Mouse (Mus musculus) embryonic fibroblast, embryonic 13.5 days (primary cell): ENCODE data around the gene Mta3. TPM values are rescaled to one million over a fixed set of nuclear protein-coding genes. Genes with fewer than 3 reads are reported as not detected.
A peak's percentile ranks its signal among the peaks of the same experiment; 100 is the strongest.

Source experiments
- H3K27ac ChIP-seq: 2 replicates; pipeline ENCODE4 v1.5.1; 2012; ENCODE audit warnings: low read length, control low read depth, inconsistent platforms; ENCODE audit not compliant: insufficient read depth
- H3K4me1 ChIP-seq: 2 replicates; pipeline ENCODE4 v1.6.1; 2011; ENCODE audit warnings: low read length; ENCODE audit not compliant: control insufficient read depth, insufficient read depth
- H3K4me3 ChIP-seq: 2 replicates; pipeline ENCODE4 v1.5.1; 2011; ENCODE audit warnings: mild to moderate bottlenecking, control low read depth, low read length; ENCODE audit not compliant: insufficient read depth
- CTCF ChIP-seq: IDR thresholded peaks from 2 replicates; pipeline ENCODE4 v1.5.1; 2011; ENCODE audit warnings: mild to moderate bottlenecking, control low read depth, low read length, moderate library complexity, borderline replicate concordance; ENCODE audit not compliant: insufficient read depth
- POLR2A ChIP-seq: IDR thresholded peaks from 2 replicates; pipeline ENCODE4 v1.6.1; 2011; ENCODE audit warnings: low read depth, mild to moderate bottlenecking, control low read depth, low read length, moderate library complexity
- polyA plus RNA-seq: library from polyadenylated mRNA; stranded (reverse); fragments of >200 nt; gene quantifications from 2 replicates; pipeline ENCODE4 v1.2.4, GENCODE M21; 2011; ENCODE audit warnings: low read depth; ENCODE audit not compliant: missing spikeins, insufficient read length

The Mta3 gene
- 41.2 and 42.7 TPM in 2 replicates for polyA plus RNA-seq

- TF ChIP-seq CTCF, result no peak
- no peak for TF ChIP-seq POLR2A
- Histone ChIP-seq H3K4me3 (peak within 1 kb of the TSS; percentile 80), H3K4me1 (0 out of 2 replicates have a peak, but pooled peaks cover 4% of the 10 kb centered on the region), H3K27ac (peak within 1 kb of the TSS; percentile 41)
These were observed at the start of gene Mta3 for GRCm38 (mm10) chr17:83706116-83706593. Gene Mta3 (plus strand): TSS chr17:83706163.

- no peak overlapping the region for H3K27ac ChIP-seq
- TF ChIP-seq CTCF, result no peak
- TF ChIP-seq POLR2A, result no peak
- no peak overlapping the region for H3K4me3 ChIP-seq
- no peaks in the 10 kb centered on the region for H3K4me1 ChIP-seq
These were observed 48.6 kb upstream of the Mta3 start for GRCm38 (mm10) chr17:83657375-83657774.

- Histone ChIP-seq H3K4me3 (no peak overlapping the region), H3K4me1 (no peaks in the 10 kb centered on the region), H3K27ac (no peak overlapping the region)
- TF ChIP-seq POLR2A (no peak), CTCF (no peak)
These were observed 47.0 kb upstream of the Mta3 start for GRCm38 (mm10) chr17:83658943-83659342.

- Histone ChIP-seq H3K27ac (no peak overlapping the region), H3K4me1 (no peaks in the 10 kb centered on the region), H3K4me3 (no peak overlapping the region)
- no peak for TF ChIP-seq POLR2A
- TF ChIP-seq CTCF, result no peak
These were observed 41.2 kb upstream of the Mta3 start for GRCm38 (mm10) chr17:83664761-83665160.

- TF ChIP-seq POLR2A, result no peak
- Histone ChIP-seq H3K4me3 (no peak overlapping the region), H3K27ac (no peak overlapping the region)
These were observed 39.2 kb upstream of the Mta3 start for GRCm38 (mm10) chr17:83666597-83667287.

GRCm38 (mm10) chr17:83667934-83668690, 37.9 kb upstream of the Mta3 start:
- H3K27ac ChIP-seq, result no peak overlapping the region
- no peak overlapping the region for H3K4me3 ChIP-seq
- no peaks in the 10 kb centered on the region for H3K4me1 ChIP-seq
- TF ChIP-seq POLR2A (no peak), CTCF (no peak)

More at GRCm38 (mm10) chr17:83666597-83667287, 39.2 kb upstream of the Mta3 start:
- H3K4me1 ChIP-seq, result no peaks in the 10 kb centered on the region

GRCm38 (mm10) chr17:83672685-83673084, 33.3 kb upstream of the Mta3 start:
- Histone ChIP-seq H3K27ac (no peak overlapping the region), H3K4me1 (no peaks in the 10 kb centered on the region), H3K4me3 (no peak overlapping the region)
- TF ChIP-seq POLR2A (no peak), CTCF (no peak)

GRCm38 (mm10) chr17:83677370-83677769, 28.6 kb upstream of the Mta3 start:
- H3K4me1 ChIP-seq, result no peaks in the 10 kb centered on the region
- H3K27ac ChIP-seq, result no peak overlapping the region
- TF ChIP-seq CTCF, result no peak
- no peak for TF ChIP-seq POLR2A
- H3K4me3 ChIP-seq, result no peak overlapping the region

GRCm38 (mm10) chr17:83681977-83682376, 24.0 kb upstream of the Mta3 start:
- H3K27ac ChIP-seq, result no peak overlapping the region
- no peak for TF ChIP-seq POLR2A
- TF ChIP-seq CTCF, result no peak
- no peak overlapping the region for H3K4me3 ChIP-seq

GRCm38 (mm10) chr17:83684475-83684874, 21.5 kb upstream of the Mta3 start:
- no peak for TF ChIP-seq CTCF
- TF ChIP-seq POLR2A, result no peak
- Histone ChIP-seq H3K4me1 (no peaks in the 10 kb centered on the region), H3K4me3 (no peak overlapping the region), H3K27ac (no peak overlapping the region)

More at GRCm38 (mm10) chr17:83681977-83682376, 24.0 kb upstream of the Mta3 start:
- no peaks in the 10 kb centered on the region for H3K4me1 ChIP-seq
